Mouse (Mus musculus) retina, adult 2 months (tissue): ENCODE data around the gene Cep97.
"Not testable (repeated sequence)": the region's sequence is repeated elsewhere in the genome, so short reads cannot be mapped to it uniquely, and the experiment has no call there.

ENCODE experiments used
- DNase-seq: peaks from one replicate; pipeline ENCODE4 v3.0.0-alpha.2; 2012; ENCODE audit warnings: low read depth, low spot score

Cep97 gene

DNA sequence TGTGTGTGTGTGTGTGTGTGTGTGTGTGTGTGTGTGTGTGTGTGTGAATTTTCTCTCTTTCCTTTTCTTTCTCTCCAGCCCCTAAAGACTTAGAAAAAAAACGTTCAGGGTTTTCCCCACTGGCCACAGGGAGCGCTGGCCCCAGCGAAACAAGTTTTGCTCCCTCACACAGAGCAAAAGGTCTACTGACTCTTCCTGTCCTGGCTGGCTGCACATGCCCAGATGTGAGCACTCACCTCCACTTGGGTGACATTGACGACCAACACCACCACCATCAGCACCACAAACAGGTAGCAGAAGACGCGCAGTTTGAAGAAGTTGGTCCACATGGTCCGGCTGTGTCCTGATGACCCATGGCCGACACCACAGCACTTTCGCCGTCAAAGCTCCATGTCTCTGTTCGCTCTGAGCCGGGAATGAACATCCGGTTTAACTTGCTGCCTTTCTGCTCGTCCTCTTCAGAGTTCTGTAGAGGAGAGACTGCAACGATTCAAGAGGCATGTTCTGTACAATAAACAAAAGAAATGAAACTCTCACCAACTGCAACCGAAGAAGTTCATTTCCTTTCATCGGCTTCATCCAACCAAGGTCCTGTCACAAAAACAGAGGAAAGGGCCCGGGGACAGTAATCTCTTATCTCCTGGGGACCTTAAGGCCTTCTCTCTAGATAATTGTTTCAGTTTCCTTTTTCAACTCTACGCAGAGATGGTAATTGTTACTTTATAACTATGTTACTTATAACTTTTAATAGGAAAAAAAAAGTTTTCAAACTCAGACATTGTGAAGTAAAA is 44.1 kb downstream of the Cep97 start:
- no peak for DNase-seq

DNA sequence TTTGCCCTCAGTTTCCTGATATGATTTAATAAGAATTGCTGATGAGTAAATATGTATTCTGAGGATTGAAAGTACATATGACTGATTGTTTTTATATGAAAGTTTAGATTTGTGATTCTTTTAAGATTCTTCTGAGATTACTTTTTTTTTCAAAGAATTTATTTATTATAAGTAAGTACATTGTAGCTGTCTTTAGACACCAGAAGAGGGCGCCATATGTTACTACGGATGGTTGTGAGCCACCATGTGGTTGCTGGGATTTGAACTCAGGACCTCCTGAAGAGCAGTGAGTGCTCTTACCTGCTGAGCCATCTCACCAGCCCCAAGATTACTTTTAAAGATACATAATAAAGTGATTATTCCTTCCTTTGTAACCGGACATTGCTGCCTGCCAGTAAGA is 45.2 kb downstream of the Cep97 start:
- no peak for DNase-seq

GRCm38 (mm10) chr16:55888584-55888960 is 46.1 kb downstream of the Cep97 start:
- DNase-seq: no peak

DNA sequence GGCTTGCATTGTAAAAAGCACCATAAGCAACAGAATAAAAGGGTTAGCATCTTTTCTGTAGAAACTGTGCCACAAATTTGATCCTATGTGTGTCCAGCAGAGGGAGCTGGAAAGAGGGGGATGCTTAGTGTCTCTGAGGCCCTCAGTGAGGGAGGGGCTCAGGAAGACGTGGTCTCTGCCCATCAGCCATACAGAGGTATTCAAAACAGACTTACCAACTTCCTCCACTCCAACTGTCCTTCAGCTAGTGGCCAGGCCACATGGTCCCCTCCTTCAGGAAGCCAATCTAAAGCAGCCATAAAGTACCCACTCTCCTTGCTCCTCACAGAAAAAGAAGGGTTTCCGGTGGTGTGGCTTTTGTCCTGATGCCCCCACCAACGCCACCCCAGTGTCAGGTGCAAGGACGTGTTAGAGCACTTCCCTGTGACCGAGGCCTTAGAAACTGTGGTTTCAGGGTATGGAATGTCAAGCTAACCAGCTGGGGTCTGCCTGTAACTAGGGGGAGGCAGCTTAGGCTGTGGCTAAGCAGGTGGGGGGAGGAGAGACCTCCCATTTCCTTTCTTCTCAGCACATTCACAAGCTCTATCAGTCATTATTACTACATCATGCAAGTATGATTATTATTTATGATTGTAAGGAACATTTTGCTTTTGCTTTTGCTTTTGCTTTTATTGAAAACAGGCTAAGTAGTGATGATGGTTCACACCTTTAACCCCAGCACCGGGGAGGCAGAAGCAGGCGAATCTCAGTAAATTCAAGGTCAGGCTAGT is 46.7 kb downstream of the Cep97 start:
- DNase-seq: no peak

DNA sequence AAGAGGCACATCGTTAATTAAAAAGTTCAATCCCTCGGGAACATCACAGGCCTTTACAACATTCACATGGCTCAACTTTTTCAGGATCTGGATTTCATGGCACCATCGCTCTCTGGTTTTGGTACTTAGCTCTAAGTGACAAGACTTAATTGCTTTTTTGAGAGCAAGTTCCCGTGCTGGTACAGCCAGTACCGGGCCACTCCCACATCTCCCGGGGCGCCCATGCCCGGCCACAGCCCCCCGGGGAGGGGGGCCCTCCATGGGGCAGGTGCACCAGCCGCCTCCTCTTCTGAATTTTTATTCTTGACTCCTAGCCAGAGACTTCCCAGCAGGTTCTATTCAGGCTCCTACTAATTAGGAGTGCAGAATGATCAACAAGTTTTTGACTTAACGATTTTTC is 50.4 kb downstream of the Cep97 start:
- DNase-seq: no peak

DNA sequence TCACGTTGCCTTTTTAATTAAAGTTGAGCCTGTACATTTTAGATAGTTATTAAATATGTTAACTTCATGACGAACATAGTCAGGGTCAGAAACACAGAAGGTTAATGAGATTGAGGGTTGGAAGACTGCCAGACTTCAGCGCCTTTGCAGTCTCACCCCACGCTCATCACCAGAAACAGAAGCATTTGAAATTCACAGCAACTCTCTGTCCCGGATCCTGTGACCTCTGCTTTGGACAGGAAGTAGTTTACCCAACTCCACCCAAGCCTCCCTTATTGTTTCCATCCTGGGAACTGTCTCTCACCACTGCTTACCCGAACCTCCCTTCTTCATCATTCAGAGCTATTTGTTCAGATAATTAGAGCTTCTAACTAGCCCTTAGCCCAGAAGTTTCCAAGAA is 58.6 kb downstream of the Cep97 start:
- DNase-seq: no peak

DNA sequence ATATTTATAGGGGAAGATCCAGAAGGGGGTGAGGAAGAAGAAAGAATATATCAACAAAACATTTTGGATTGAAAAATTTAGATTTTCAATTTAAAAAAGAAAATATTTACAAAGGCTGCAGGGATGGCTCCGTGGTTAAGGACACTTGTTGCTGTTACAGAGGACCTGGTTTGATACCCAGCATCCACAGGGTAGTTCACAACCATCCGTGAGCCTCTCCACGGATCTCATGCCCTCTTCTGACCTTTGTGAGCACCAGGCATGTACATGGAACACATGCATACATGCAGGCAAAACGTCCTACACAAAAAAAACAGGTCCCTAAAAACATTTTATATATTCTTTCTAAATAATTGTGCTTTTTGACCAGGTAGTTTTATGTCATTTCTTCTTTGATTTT is 70.8 kb downstream of the Cep97 start:
- no peak for DNase-seq

- DNase-seq: peak; percentile 41
Observed at GRCm38 (mm10) chr16:55863149-55863815, 71.4 kb downstream of the Cep97 start.

GRCm38 (mm10) chr16:55861104-55861503 is 73.6 kb downstream of the Cep97 start:
- no peak for DNase-seq

DNA sequence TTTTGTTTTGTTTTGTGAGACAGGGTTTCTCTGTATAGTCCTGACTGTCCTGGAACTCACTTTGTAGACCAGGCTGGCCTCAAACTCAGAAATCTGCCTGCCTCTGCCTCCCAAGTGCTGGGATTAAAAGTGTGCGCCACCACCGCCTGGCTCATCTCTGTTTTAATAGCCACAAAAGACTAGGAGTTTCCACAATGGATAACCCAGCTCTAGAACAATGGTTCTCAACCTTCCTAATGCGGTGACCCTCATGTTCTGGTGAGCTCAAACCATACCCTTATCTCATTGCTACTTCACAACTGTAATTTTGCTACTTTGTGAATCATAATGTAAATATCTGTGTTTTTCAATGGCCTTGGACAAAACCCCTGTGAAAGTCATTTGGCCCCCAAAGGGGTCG is 75.2 kb downstream of the Cep97 start:
- not testable (repeated sequence) for DNase-seq

GRCm38 (mm10) chr16:55858465-55858864 is 76.2 kb downstream of the Cep97 start:
- DNase-seq: peak; percentile 48

- DNase-seq: peak; percentile 65
Observed at GRCm38 (mm10) chr16:55852943-55853727, 81.5 kb downstream of the Cep97 start.

- no peak for DNase-seq
Observed at GRCm38 (mm10) chr16:55852515-55852914, 82.1 kb downstream of the Cep97 start.

DNA sequence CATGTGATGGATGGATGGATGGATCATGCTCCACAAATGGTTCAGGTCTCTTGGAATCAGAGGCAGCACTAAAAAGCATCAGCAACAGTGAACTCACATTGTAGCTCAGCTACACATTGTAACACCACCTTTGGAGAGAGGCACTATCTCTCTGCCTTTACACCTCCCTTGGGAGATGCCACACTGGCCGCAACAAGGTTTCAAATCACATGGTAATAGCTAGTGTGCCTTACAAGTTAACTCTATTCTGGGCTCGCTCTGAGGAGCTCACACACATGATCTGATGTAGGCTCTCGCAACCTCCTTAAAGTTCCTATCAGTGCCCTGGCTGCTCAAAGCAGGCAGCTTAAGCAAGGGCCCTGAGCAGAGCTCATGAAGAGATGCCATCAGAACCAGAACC is 84.2 kb downstream of the Cep97 start:
- DNase-seq: no peak
